Mouse (Mus musculus): ENCODE data around the gene Lmbr1l. TPM values are rescaled to one million over a fixed set of nuclear protein-coding genes. Genes with fewer than 3 reads are reported as not detected.
"Not testable (repeated sequence)": the region's sequence is repeated elsewhere in the genome, so short reads cannot be mapped to it uniquely, and the experiment has no call there.

Gene Lmbr1l
- polyA plus RNA-seq, 1 experiment, result 73.3 TPM

- peak within 1 kb of the TSS; percentile 89 for H3K27ac ChIP-seq (ENCODE audit: control insufficient read depth, insufficient read depth, low read depth, low read length, poor library complexity)
- TF ChIP-seq POLR2A (IDR thresholded peaks at IDR 0.05; ENCODE audit: borderline replicate concordance, control insufficient read depth, low read depth, low read length) (peak; percentile 96), CTCF (IDR thresholded peaks at IDR 0.05; ENCODE audit: control insufficient read depth, insufficient read depth, low read length) (0 out of 2 replicates have a peak, but pooled peaks have one; percentile 2)
- peaks cover 1% of the 10 kb centered on the region; the same call in 1 of the 2 replicates for H3K4me1 ChIP-seq (ENCODE audit: control insufficient read depth, insufficient read depth, low read length)
- H3K4me3 ChIP-seq (replicated peaks; ENCODE audit: control insufficient read depth, low read depth, low read length), result peak within 1 kb of the TSS; percentile 87
- WGBS, result 13% methylated on average over 28 of the region's 28 CpGs
Observed at GRCm38 (mm10) chr15:98953401-98954356, 35.6 kb upstream of the Lmbr1l start, which contains the start of the genes Gm49450 and Tuba1a. TSS of gene Gm49450 (minus strand) at chr15:98953551. TSS of gene Tuba1a (minus strand) at chr15:98953703.

GRCm38 (mm10) chr15:98952751-98953400 is 34.8 kb upstream of the Lmbr1l start:
- TF ChIP-seq POLR2A (IDR thresholded peaks at IDR 0.05; ENCODE audit: borderline replicate concordance, control insufficient read depth, low read depth, low read length) (no peak), CTCF (IDR thresholded peaks at IDR 0.05; ENCODE audit: control insufficient read depth, insufficient read depth, low read length) (no peak)
- WGBS, result under 1% methylated on average over 41 of the region's 41 CpGs
- Histone ChIP-seq H3K4me3 (replicated peaks; ENCODE audit: control insufficient read depth, low read depth, low read length) (peak overlapping the region; percentile 87), H3K27ac (ENCODE audit: control insufficient read depth, insufficient read depth, low read depth, low read length, poor library complexity) (peak overlapping the region; percentile 89), H3K4me1 (ENCODE audit: control insufficient read depth, insufficient read depth, low read length) (peaks cover 1% of the 10 kb centered on the region; the same call in 1 of the 2 replicates)

GRCm38 (mm10) chr15:98952063-98952455 is 34.0 kb upstream of the Lmbr1l start:
- H3K4me3 ChIP-seq (replicated peaks; ENCODE audit: control insufficient read depth, low read depth, low read length), result no peak overlapping the region
- TF ChIP-seq CTCF (IDR thresholded peaks at IDR 0.05; ENCODE audit: control insufficient read depth, insufficient read depth, low read length), result no peak
- TF ChIP-seq POLR2A (IDR thresholded peaks at IDR 0.05; ENCODE audit: borderline replicate concordance, control insufficient read depth, low read depth, low read length), result no peak
- no peak overlapping the region for H3K27ac ChIP-seq (ENCODE audit: control insufficient read depth, insufficient read depth, low read depth, low read length, poor library complexity)
- H3K4me1 ChIP-seq (ENCODE audit: control insufficient read depth, insufficient read depth, low read length), result peaks cover 1% of the 10 kb centered on the region; the same call in 1 of the 2 replicates
- 69% methylated on average over 5 of the region's 5 CpGs for WGBS

GRCm38 (mm10) chr15:98951122-98952062 is 33.4 kb upstream of the Lmbr1l start:
- not testable (repeated sequence) for H3K4me3 ChIP-seq (replicated peaks; ENCODE audit: control insufficient read depth, low read depth, low read length); H3K27ac ChIP-seq (ENCODE audit: control insufficient read depth, insufficient read depth, low read depth, low read length, poor library complexity); H3K4me1 ChIP-seq (ENCODE audit: control insufficient read depth, insufficient read depth, low read length)
- 91% methylated on average over 11 of the region's 15 CpGs for WGBS

- Histone ChIP-seq H3K4me3 (replicated peaks; ENCODE audit: control insufficient read depth, low read depth, low read length) (no peak overlapping the region), H3K27ac (ENCODE audit: control insufficient read depth, insufficient read depth, low read depth, low read length, poor library complexity) (no peak overlapping the region), H3K4me1 (ENCODE audit: control insufficient read depth, insufficient read depth, low read length) (peaks cover 1% of the 10 kb centered on the region; the same call in 1 of the 2 replicates)
- WGBS, result 77% methylated on average over 3 of the region's 3 CpGs
- TF ChIP-seq CTCF (IDR thresholded peaks at IDR 0.05; ENCODE audit: control insufficient read depth, insufficient read depth, low read length) (no peak), POLR2A (IDR thresholded peaks at IDR 0.05; ENCODE audit: borderline replicate concordance, control insufficient read depth, low read depth, low read length) (no peak)
Observed at GRCm38 (mm10) chr15:98949607-98949892, 31.5 kb upstream of the Lmbr1l start.

GRCm38 (mm10) chr15:98948857-98949606 is 31.0 kb upstream of the Lmbr1l start:
- Histone ChIP-seq H3K4me3 (replicated peaks; ENCODE audit: control insufficient read depth, low read depth, low read length) (no peak overlapping the region), H3K27ac (ENCODE audit: control insufficient read depth, insufficient read depth, low read depth, low read length, poor library complexity) (no peak overlapping the region), H3K4me1 (ENCODE audit: control insufficient read depth, insufficient read depth, low read length) (peaks cover 1% of the 10 kb centered on the region; the same call in 1 of the 2 replicates)
- TF ChIP-seq POLR2A (IDR thresholded peaks at IDR 0.05; ENCODE audit: borderline replicate concordance, control insufficient read depth, low read depth, low read length), result no peak
- no peak for TF ChIP-seq CTCF (IDR thresholded peaks at IDR 0.05; ENCODE audit: control insufficient read depth, insufficient read depth, low read length)
- 87% methylated on average over 6 of the region's 6 CpGs for WGBS

- no peaks in the 10 kb centered on the region; the same call in 1 of the 2 replicates for H3K4me1 ChIP-seq (ENCODE audit: control insufficient read depth, insufficient read depth, low read length)
Observed at GRCm38 (mm10) chr15:98948382-98948781, 30.4 kb upstream of the Lmbr1l start.

More at GRCm38 (mm10) chr15:98948382-98948781, 30.4 kb upstream of the Lmbr1l start:
- Histone ChIP-seq H3K4me3 (replicated peaks; ENCODE audit: control insufficient read depth, low read depth, low read length) (no peak overlapping the region), H3K27ac (ENCODE audit: control insufficient read depth, insufficient read depth, low read depth, low read length, poor library complexity) (no peak overlapping the region)
- TF ChIP-seq POLR2A (IDR thresholded peaks at IDR 0.05; ENCODE audit: borderline replicate concordance, control insufficient read depth, low read depth, low read length), result no peak
- no peak for TF ChIP-seq CTCF (IDR thresholded peaks at IDR 0.05; ENCODE audit: control insufficient read depth, insufficient read depth, low read length)

All from bone marrow, adult 2 months (tissue).